Mouse (Mus musculus): ENCODE data around the gene Gm10057. TPM values are rescaled to one million over a fixed set of nuclear protein-coding genes. Genes with fewer than 3 reads are reported as not detected.
"Not testable (repeated sequence)": the region's sequence is repeated elsewhere in the genome, so short reads cannot be mapped to it uniquely, and the experiment has no call there.

Gm10057 gene
- polyA plus RNA-seq (2014; fragmentation: Nextera tagmentation; extraction: Ambion mirVana), result not detected in 2 replicates

- H3K4me1 ChIP-seq (ENCODE audit: control insufficient read depth, insufficient read depth, low read length); H3K27me3 ChIP-seq (ENCODE audit: control insufficient read depth, insufficient read depth, low read length); H3K27ac ChIP-seq (ENCODE audit: low read depth, low read length); H3K36me3 ChIP-seq (ENCODE audit: control insufficient read depth, insufficient read depth, low read length); H3K4me2 ChIP-seq; H3K9me3 ChIP-seq (replicated peaks; ENCODE audit: control insufficient read depth, low read length); H3K9ac ChIP-seq (ENCODE audit: low read depth, low read length); H3K4me3 ChIP-seq (ENCODE audit: low read depth, low read length); ATAC-seq (replicated peaks; ENCODE audit: insufficient number of reproducible peaks, low FRiP score, low TSS enrichment): not testable (repeated sequence)
These were observed at the start of gene Gm10057 for GRCm38 (mm10) chrX:154054939-154055338. Gene Gm10057 (minus strand): TSS chrX:154055039.

- not testable (repeated sequence) for H3K4me3 ChIP-seq (ENCODE audit: low read depth, low read length); H3K36me3 ChIP-seq (ENCODE audit: control insufficient read depth, insufficient read depth, low read length); H3K27me3 ChIP-seq (ENCODE audit: control insufficient read depth, insufficient read depth, low read length); ATAC-seq (replicated peaks; ENCODE audit: insufficient number of reproducible peaks, low FRiP score, low TSS enrichment); H3K9me3 ChIP-seq (replicated peaks; ENCODE audit: control insufficient read depth, low read length); H3K4me2 ChIP-seq; H3K9ac ChIP-seq (ENCODE audit: low read depth, low read length); H3K27ac ChIP-seq (ENCODE audit: low read depth, low read length); H3K4me1 ChIP-seq (ENCODE audit: control insufficient read depth, insufficient read depth, low read length)
These were observed 21.1 kb downstream of the Gm10057 start, which contains the start of gene 4921511M17Rik for GRCm38 (mm10) chrX:154033727-154034126. Gene 4921511M17Rik (minus strand): TSS chrX:154033827.

DNA sequence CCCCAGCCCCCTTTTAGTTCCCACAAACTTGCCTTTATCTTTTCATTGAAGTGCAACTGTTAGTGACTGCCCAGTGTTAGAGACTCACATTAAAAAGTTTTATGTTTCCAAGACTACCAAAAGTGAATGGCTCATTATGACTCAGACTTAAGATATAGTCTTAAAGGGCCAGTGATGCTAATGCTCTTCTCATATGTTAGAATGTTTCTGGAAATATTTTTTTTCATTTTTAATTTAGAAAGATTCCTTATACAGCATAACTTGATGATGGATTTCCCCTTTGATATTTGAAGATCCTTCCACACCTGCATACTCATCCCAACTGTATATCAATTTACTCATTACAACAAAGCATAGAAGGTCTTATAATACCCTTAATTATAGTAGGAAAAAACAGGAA lies 42.3 kb downstream of the Gm10057 start, which contains the start of gene Samt1:
Samt1 (minus strand) TSS at position 101 of the 400 bp plus-strand sequence.
- not testable (repeated sequence) for H3K4me3 ChIP-seq (ENCODE audit: low read depth, low read length); H3K4me2 ChIP-seq; H3K27me3 ChIP-seq (ENCODE audit: control insufficient read depth, insufficient read depth, low read length); H3K4me1 ChIP-seq (ENCODE audit: control insufficient read depth, insufficient read depth, low read length); H3K9me3 ChIP-seq (replicated peaks; ENCODE audit: control insufficient read depth, low read length); H3K36me3 ChIP-seq (ENCODE audit: control insufficient read depth, insufficient read depth, low read length); H3K9ac ChIP-seq (ENCODE audit: low read depth, low read length); ATAC-seq (replicated peaks; ENCODE audit: insufficient number of reproducible peaks, low FRiP score, low TSS enrichment); H3K27ac ChIP-seq (ENCODE audit: low read depth, low read length)

Other genes starting within 250 kb of the Gm10057 start
- 8.9 and 10.3 TPM in 2 replicates for gene Spin2c, start 222.8 kb downstream of the Gm10057 start, polyA plus RNA-seq (2014; fragmentation: Nextera tagmentation; extraction: Ambion mirVana)
- not detected in 2 replicates for gene Samt1, start 42.4 kb downstream of the Gm10057 start, polyA plus RNA-seq (2014; fragmentation: Nextera tagmentation; extraction: Ambion mirVana)
- not detected in 2 replicates for gene 4921511M17Rik, start 21.2 kb downstream of the Gm10057 start, polyA plus RNA-seq (2014; fragmentation: Nextera tagmentation; extraction: Ambion mirVana)
- not detected in 2 replicates for gene Gm15140, start 65.6 kb upstream of the Gm10057 start, polyA plus RNA-seq (2014; fragmentation: Nextera tagmentation; extraction: Ambion mirVana)